Mouse (Mus musculus) CH12.LX (cell line): ENCODE data around the gene A730049H05Rik.

Source experiments
- CTCF ChIP-seq, 2 experiments: IDR thresholded peaks in 1 of 2; conservative IDR thresholded peaks in 1 of 2; 2 replicates each; pipeline ENCODE4 v1.5.1; 2011 to 2012; ENCODE audit warnings: low read depth in 2 of 2, low read length in 2 of 2, improper control_type of control experiment in 1 of 2, inconsistent platforms in 1 of 2, mild to moderate bottlenecking in 1 of 2, moderate library complexity in 1 of 2
- JUND ChIP-seq: conservative IDR thresholded peaks from 2 replicates; pipeline ENCODE4 v1.6.1; 2011; ENCODE audit warnings: low read depth, low read length, improper control_type of control experiment
- MAX ChIP-seq: IDR thresholded peaks from 2 replicates; pipeline ENCODE4 v1.6.1; 2011; ENCODE audit warnings: low read length, improper control_type of control experiment
- POLR2A ChIP-seq: IDR thresholded peaks from 2 replicates; pipeline ENCODE4 v1.6.1; 2011; ENCODE audit warnings: low read depth, mild to moderate bottlenecking, improper control_type of control experiment, low read length
- RCOR1 ChIP-seq: conservative IDR thresholded peaks from 2 replicates; pipeline ENCODE4 v1.6.1; 2012; ENCODE audit warnings: low read depth, mild to moderate bottlenecking, inconsistent platforms, low read length, improper control_type of control experiment
- SMC3 ChIP-seq: IDR thresholded peaks from 2 replicates; pipeline ENCODE4 v1.6.1; 2011; ENCODE audit warnings: low read depth, low read length, improper control_type of control experiment

- TF ChIP-seq SMC3 (no peak), MAX (no peak), CTCF (conservative IDR thresholded peaks at IDR 0.05 in 1 of 2, IDR thresholded peaks at IDR 0.05 in 1 of 2; ENCODE audit: low read depth in 2 of 2, low read length in 2 of 2) (no peak), POLR2A (no peak), RCOR1 (no peak), JUND (no peak)
Measured at GRCm38 (mm10) chr6:92858721-92859510, 42.6 kb downstream of the A730049H05Rik start.
